Mouse (Mus musculus) intestine, embryonic 15.5 days (tissue): ENCODE results near the gene 1700025G04Rik. TPM values are rescaled to one million over a fixed set of nuclear protein-coding genes. Genes with fewer than 3 reads are reported as not detected.

Experiments
- ATAC-seq: fragments of 200-750 bp; cut with Nextera tagmentation; 2 replicates; pipeline ENCODE4 v1.8.0; 2017; ENCODE audit warnings: moderate TSS enrichment, moderate library complexity
- H3K27ac ChIP-seq: fragments of 300-500 bp; sonication (generic); 2 replicates; pipeline ENCODE4 v1.5.1; 2015; ENCODE audit warnings: mild to moderate bottlenecking, inconsistent platforms
- H3K27me3 ChIP-seq: fragments of 300-500 bp; sonication (generic); replicated peaks from 2 replicates; pipeline ENCODE4 v1.6.1; 2015; ENCODE audit warnings: inconsistent platforms
- H3K36me3 ChIP-seq: fragments of 300-500 bp; sonication (generic); 2 replicates; pipeline ENCODE4 v1.6.1; 2015; ENCODE audit warnings: inconsistent platforms
- H3K4me1 ChIP-seq: fragments of 300-500 bp; sonication (generic); replicated peaks from 2 replicates; pipeline ENCODE4 v1.6.1; 2015; ENCODE audit warnings: inconsistent platforms
- H3K4me2 ChIP-seq: fragments of 300-500 bp; sonication (generic); replicated peaks from 2 replicates; pipeline ENCODE4 v1.6.1; 2015; ENCODE audit warnings: mild to moderate bottlenecking, inconsistent platforms
- H3K4me3 ChIP-seq: fragments of 300-500 bp; sonication (generic); replicated peaks from 2 replicates; pipeline ENCODE4 v1.5.1; 2015; ENCODE audit warnings: inconsistent platforms
- H3K9ac ChIP-seq: fragments of 300-500 bp; sonication (generic); 2 replicates; pipeline ENCODE4 v1.6.1; 2015; ENCODE audit warnings: inconsistent platforms
- H3K9me3 ChIP-seq: fragments of 300-500 bp; sonication (generic); 2 replicates; pipeline ENCODE4 v1.6.1; 2016; ENCODE audit warnings: inconsistent platforms
- WGBS: fragments of 180-500 bp; shearing (Covaris S2); methylation state at CpG from one replicate; pipeline ENCODE4 v1.1.7; 2015; 5-methylcytosine and 5-hydroxymethylcytosine counted together
- polyA plus RNA-seq: library from polyadenylated mRNA; unstranded; fragments of >200 nt; fragmentation: Nextera tagmentation; extraction: Ambion mirVana; gene quantifications from 2 replicates; pipeline ENCODE4 v1.2.1, GENCODE M21; 2015

Gene 1700025G04Rik
- polyA plus RNA-seq, 1 experiment from 2014 or later: 31.1 TPM

DNA sequence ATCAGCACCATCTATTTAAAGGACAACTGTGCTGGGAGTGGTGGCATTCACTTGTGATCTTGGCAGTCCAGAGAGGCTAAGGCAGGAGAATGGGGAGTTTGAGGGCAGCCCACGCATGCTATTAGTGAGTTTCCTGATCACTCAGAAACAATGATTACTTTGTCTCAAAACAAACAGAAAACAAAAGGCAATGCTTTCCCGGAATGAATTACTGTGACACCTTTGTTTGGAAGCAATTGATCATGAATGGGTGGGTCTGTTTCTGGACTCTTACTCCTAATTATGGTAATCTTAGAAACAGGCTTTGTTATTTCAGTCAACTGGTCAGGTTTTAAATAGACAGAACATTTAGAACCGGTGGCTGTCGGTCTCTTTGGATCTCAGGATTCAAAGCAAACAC is 211.5 kb downstream of the 1700025G04Rik start:
- no peaks in the 10 kb centered on the region for H3K36me3 ChIP-seq
- no peak overlapping the region for H3K9ac ChIP-seq
- H3K4me3 ChIP-seq: no peak overlapping the region
- H3K4me2 ChIP-seq: no peak overlapping the region
- no peak for ATAC-seq
- H3K27ac ChIP-seq: no peak overlapping the region
- H3K4me1 ChIP-seq: no peaks in the 10 kb centered on the region
- no peaks in the 10 kb centered on the region for H3K9me3 ChIP-seq
- no peaks in the 10 kb centered on the region for H3K27me3 ChIP-seq
- 53% methylated on average over 4 of the region's 4 CpGs for WGBS

DNA sequence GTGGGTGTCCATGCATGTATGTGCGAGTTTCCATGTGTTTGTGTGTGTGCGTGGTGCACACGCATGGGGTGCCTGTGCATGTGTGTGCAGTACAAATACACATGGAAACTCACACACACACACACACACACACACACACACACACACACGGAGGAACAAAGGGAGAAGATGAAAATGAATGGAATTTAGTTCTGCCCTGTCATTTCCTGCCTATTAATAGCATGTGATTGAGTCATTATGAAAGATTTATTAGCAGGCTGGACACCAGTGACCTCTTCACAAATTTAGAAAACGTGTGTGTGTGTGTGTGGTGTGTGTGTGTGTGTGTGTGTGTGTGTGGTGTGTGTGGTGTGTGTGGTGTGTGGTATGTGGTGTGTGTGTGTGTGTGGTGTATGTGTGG is 217.0 kb downstream of the 1700025G04Rik start:
- 65% methylated on average over 5 of the region's 5 CpGs for WGBS
- Histone ChIP-seq H3K27ac (no peak overlapping the region), H3K4me2 (no peak overlapping the region), H3K9me3 (no peaks in the 10 kb centered on the region), H3K4me3 (no peak overlapping the region), H3K27me3 (no peaks in the 10 kb centered on the region), H3K36me3 (no peaks in the 10 kb centered on the region), H3K4me1 (no peaks in the 10 kb centered on the region), H3K9ac (no peak overlapping the region)
- ATAC-seq: no peak

DNA sequence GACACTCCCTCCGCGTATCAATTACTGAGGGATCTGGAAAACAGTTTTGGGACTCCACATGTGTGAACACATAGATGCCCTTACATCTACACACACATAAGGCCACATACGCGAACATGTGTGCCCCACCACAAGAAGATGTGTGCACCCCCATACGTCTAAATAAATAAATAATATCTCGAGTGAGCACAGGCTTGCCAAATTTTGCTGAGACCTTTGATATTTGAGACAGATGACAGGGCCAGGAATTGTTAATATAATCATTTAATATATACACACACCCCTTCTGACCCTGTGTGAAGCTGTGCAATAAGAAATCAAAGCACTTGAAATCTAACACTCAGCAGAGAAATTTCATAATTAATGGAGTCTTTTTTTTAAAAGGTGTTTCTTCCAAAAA is 225.6 kb downstream of the 1700025G04Rik start:
- no peak for ATAC-seq

DNA sequence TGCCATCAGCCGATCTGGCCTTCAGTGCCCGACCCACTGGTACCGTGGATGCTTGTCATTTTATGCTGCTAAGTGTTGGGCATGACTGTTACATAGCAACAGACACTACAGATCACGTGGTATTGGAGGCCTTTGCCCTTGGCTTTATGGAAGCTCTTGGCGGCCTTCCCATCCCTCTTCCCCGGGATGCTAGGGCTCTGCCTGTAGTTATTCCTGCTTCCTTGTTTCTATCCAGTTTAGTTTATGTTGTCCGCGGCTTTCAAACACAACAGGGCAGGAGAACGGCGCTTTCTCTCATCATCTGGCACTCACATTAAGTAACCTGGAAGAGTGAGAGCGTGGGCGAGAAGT is 226.2 kb downstream of the 1700025G04Rik start:
- H3K9ac ChIP-seq: no peak overlapping the region
- 0 out of 2 replicates have a peak, but pooled peaks cover 2% of the 10 kb centered on the region for H3K4me1 ChIP-seq
- H3K36me3 ChIP-seq: no peaks in the 10 kb centered on the region
- H3K4me2 ChIP-seq: no peak overlapping the region
- WGBS: 70% methylated on average over 12 of the region's 12 CpGs
- H3K27ac ChIP-seq: peak overlapping the region; percentile 54
- no peak for ATAC-seq
- no peak overlapping the region for H3K4me3 ChIP-seq
- H3K9me3 ChIP-seq: no peaks in the 10 kb centered on the region
- no peaks in the 10 kb centered on the region for H3K27me3 ChIP-seq

More for the DNA sequence above, 225.6 kb downstream of the 1700025G04Rik start:
- Histone ChIP-seq H3K4me1 (0 out of 2 replicates have a peak, but pooled peaks cover 2% of the 10 kb centered on the region), H3K4me2 (no peak overlapping the region), H3K9ac (no peak overlapping the region), H3K27ac (no peak overlapping the region), H3K27me3 (no peaks in the 10 kb centered on the region), H3K36me3 (no peaks in the 10 kb centered on the region), H3K4me3 (no peak overlapping the region), H3K9me3 (no peaks in the 10 kb centered on the region)
- 79% methylated on average over 6 of the region's 6 CpGs for WGBS

DNA sequence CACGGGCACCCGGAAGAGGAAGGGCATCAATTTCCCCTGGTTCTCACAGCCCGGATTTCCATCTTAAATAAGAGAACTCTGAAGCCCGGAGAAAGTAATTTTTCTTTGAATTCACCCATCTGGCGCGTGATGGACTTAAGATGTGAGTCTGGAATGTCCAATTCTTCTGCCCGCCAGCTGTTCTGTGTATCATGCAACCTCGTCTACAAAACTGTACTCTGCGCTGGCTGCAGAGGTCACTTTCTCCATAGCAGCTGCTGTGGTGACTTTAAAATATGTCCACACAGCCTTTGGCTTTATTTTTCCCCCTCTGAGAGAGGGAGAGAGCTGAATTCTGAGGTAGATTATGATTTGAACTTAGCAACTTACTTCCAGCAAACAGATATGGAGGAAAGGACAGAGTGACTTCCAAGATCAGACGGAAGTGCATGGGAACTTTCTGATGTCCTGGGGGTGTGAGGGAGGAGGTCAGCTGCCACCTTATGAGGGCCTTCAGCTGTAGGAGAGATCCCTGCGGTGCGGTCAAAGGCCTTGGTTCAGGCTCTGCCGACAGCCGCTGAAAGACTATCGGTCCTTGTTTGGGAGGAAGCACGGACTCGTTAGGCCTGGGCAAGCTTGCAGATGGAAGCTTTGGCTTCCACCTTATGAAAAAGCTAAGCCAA is 226.7 kb downstream of the 1700025G04Rik start:
- H3K27ac ChIP-seq: peak overlapping the region; percentile 54
- H3K9ac ChIP-seq: no peak overlapping the region
- H3K36me3 ChIP-seq: no peaks in the 10 kb centered on the region
- no peaks in the 10 kb centered on the region for H3K27me3 ChIP-seq
- no peak overlapping the region for H3K4me2 ChIP-seq
- H3K4me3 ChIP-seq: no peak overlapping the region
- WGBS: 56% methylated on average over 17 of the region's 17 CpGs
- ATAC-seq: no peak
- H3K9me3 ChIP-seq: no peaks in the 10 kb centered on the region
- H3K4me1 ChIP-seq: 0 out of 2 replicates have a peak, but pooled peaks cover 2% of the 10 kb centered on the region

DNA sequence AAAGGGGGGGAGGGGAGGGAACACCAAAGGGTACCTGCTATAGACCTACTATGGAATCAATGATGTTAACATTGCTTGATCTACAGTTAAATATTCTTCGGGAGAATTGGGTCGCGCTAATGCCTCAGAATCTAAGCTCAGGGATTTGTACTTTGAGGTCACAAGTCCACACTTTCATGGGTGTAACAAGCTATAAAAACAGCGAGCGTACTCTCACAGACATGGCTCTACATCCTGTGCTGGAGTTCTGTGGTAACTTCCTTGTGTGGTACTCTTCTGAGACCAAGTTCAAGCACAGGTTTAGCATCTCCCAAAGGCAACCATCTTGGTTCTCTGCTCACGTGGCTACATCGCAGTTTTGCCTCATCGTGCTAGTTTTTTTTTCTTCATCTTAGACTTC is 227.8 kb downstream of the 1700025G04Rik start:
- no peak overlapping the region for H3K9ac ChIP-seq
- H3K4me3 ChIP-seq: no peak overlapping the region
- 0 out of 2 replicates have a peak, but pooled peaks cover 2% of the 10 kb centered on the region for H3K4me1 ChIP-seq
- no peaks in the 10 kb centered on the region for H3K36me3 ChIP-seq
- no peaks in the 10 kb centered on the region for H3K27me3 ChIP-seq
- 89% methylated on average over 8 of the region's 8 CpGs for WGBS
- H3K27ac ChIP-seq: no peak overlapping the region
- no peak overlapping the region for H3K4me2 ChIP-seq
- H3K9me3 ChIP-seq: no peaks in the 10 kb centered on the region
- ATAC-seq: no peak

DNA sequence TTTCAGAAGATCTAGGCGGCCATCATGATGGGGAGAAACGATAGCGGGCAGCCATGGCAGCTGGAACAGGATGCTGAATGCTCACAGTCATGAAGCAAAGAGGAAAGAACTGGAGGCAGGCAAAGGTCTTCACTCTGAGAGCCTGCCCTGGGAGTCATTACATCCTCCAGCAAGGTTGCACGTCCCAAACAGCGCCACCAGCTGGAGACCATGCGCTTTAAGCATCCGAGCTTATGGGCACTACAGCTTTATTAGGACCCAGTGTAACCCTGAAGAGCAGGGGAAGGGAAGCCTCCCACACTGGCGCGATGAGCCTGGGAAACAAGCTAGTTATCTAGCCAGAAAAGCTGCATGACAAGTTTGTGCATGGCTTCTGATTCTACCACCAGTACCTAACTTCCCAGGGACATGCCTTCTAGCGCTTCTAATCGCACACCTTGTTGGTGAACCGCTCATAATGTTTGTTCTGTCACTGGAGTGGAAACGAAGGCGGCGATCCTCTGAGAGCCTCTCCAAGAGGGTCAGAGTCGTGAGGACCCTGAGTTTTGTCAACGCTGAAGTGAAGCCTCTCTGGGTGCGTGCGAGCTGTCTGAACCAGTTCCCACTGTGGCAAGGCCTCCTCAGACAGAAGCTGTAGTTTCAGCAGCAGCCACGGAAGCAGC is 228.5 kb downstream of the 1700025G04Rik start:
- no peak overlapping the region for H3K4me2 ChIP-seq
- no peaks in the 10 kb centered on the region for H3K9me3 ChIP-seq
- no peak for ATAC-seq
- H3K27ac ChIP-seq: no peak overlapping the region
- WGBS: 62% methylated on average over 20 of the region's 20 CpGs
- H3K36me3 ChIP-seq: no peaks in the 10 kb centered on the region
- no peak overlapping the region for H3K4me3 ChIP-seq
- 0 out of 2 replicates have a peak, but pooled peaks cover 2% of the 10 kb centered on the region for H3K4me1 ChIP-seq
- H3K27me3 ChIP-seq: no peaks in the 10 kb centered on the region
- no peak overlapping the region for H3K9ac ChIP-seq

DNA sequence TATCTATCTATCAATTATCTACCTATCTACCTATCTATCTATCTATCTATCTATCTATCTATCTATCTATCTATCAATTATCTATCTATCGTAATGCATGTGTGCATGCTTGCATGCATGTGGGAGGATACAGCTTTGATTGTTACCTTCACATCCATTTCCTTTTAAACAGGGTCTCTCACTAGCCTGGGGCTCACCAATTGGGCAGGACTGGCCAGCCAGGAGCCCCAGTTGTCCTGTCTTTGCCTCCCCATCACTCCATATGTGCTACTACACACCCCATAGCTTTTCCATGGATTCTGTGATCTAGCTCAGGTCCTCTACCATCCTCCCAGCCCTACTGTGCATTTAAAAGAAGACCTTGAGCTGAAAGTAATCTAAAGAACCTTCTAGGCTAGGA is 231.5 kb downstream of the 1700025G04Rik start:
- Histone ChIP-seq H3K27ac (no peak overlapping the region), H3K27me3 (no peaks in the 10 kb centered on the region), H3K36me3 (no peaks in the 10 kb centered on the region), H3K4me3 (no peak overlapping the region), H3K4me1 (no peaks in the 10 kb centered on the region), H3K4me2 (no peak overlapping the region), H3K9ac (no peak overlapping the region), H3K9me3 (no peaks in the 10 kb centered on the region)
- no peak for ATAC-seq
- 100% methylated on average over 1 of the region's 1 CpGs for WGBS

DNA sequence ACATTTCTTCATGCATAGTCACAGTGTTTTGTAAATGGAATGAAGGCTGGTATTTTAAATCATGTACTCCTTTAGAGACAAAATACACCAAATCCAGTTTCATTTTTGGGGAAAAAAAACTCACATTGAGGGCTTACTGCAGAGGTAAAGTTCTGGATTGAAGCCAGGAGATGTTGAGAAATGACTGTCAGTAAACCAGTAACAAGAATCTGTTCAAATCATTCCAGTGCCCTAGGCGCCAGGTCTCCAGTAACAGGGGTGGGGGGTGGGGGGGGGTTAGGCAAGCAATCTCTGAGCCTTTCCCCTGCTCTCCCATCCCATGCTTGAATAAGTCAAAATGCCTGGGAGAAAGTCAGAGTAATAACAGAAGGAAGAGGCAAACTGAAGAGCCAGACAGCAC is 234.4 kb downstream of the 1700025G04Rik start:
- WGBS: 48% methylated on average over 1 of the region's 1 CpGs
- no peak overlapping the region for H3K27ac ChIP-seq
- H3K4me3 ChIP-seq: no peak overlapping the region
- no peaks in the 10 kb centered on the region for H3K36me3 ChIP-seq
- H3K27me3 ChIP-seq: no peaks in the 10 kb centered on the region
- no peaks in the 10 kb centered on the region for H3K9me3 ChIP-seq
- H3K4me1 ChIP-seq: no peaks in the 10 kb centered on the region
- no peak overlapping the region for H3K4me2 ChIP-seq
- no peak for ATAC-seq
- no peak overlapping the region for H3K9ac ChIP-seq

DNA sequence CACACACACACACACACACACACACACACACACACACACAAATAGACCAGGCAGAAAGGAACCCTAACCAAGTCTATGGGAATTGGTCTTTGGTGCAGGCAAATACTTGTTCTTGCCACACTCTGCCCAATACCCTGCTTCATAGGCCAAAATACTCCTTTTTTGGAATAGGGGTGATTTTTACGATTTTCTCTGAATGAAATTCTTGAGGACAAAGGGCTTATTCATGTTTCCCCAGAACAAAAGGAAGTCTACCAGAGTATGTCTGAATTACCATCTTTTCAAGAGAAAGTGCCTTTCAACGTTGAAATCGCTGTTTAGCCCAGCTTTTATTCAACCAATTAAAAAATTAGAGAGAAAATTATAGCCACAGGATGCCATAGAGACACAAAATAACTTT is 237.9 kb downstream of the 1700025G04Rik start:
- Histone ChIP-seq H3K27me3 (no peaks in the 10 kb centered on the region), H3K4me1 (no peaks in the 10 kb centered on the region), H3K27ac (no peak overlapping the region), H3K9me3 (no peaks in the 10 kb centered on the region), H3K9ac (no peak overlapping the region), H3K36me3 (no peaks in the 10 kb centered on the region), H3K4me2 (no peak overlapping the region), H3K4me3 (no peak overlapping the region)
- no peak for ATAC-seq
- WGBS: 78% methylated on average over 3 of the region's 3 CpGs

DNA sequence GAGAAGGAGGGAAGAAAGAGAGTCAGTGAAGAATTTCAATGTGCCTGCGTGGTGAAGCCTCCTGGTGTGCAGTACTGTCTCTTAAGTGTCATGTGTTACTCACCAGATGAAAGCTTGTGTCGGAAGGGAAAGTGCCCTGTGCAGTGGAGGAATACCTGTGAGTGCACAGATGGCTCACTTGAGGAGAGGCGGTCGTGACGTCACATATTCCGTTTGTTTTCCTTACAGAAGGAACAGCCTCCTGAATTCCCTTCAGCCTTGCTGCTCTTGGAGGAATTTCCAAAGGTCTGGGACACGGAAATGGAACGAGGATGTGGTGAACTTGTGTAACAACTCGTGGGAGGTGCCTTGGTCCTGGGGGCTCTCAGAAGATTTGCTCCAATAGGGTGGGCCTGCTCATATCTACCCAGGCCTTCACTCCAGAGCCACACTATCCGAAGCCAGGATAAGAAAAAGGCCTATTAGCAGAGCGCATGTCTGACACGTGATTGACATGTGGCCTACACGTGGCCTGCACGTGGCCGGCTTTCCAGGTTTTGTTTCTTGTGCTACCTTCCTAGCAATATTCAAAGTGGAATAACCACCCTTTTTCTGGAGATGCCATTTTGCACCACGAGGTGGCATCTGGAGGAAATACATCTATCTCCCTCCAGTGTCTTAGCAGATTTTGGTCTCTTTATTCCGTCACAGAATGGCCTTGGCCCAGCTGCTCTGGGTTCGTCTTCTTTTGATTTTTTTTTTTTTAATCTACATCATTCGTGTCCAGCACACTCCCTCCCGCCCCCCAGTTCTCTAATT is 238.7 kb downstream of the 1700025G04Rik start:
- no peaks in the 10 kb centered on the region for H3K27me3 ChIP-seq
- no peak overlapping the region for H3K4me2 ChIP-seq
- no peak for ATAC-seq
- no peaks in the 10 kb centered on the region for H3K36me3 ChIP-seq
- H3K4me1 ChIP-seq: no peaks in the 10 kb centered on the region
- H3K4me3 ChIP-seq: no peak overlapping the region
- H3K9ac ChIP-seq: no peak overlapping the region
- no peak overlapping the region for H3K27ac ChIP-seq
- H3K9me3 ChIP-seq: no peaks in the 10 kb centered on the region
- WGBS: 88% methylated on average over 20 of the region's 20 CpGs

DNA sequence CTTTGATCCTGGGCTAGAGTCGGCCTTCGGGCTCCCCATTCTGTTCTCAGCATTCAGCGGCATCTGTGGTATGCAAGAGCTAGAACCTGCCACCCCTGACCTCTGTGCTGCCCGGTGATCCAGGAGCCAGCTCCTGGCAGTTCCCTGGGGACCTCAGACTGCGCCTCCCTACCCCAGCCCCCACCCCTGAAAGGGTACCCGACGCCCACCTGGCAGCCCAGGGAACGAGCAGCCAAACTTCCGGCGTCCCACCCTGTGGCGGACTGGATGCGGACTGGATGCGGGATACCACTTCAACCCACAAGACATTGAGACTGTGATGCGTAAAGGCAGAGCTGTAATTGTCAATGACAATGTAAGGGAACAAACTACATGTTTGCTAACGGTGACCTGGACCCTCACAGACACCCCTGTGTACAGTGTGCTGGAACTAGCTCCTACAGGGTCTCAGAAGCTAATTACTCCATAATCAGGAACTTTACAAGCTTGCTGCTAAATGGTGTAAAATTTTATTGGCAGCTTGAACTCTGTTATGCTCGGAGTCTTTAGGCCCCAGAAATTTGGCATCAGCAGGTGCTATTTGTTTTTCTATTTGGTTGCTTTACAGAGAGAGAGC is 239.8 kb downstream of the 1700025G04Rik start:
- Histone ChIP-seq H3K4me1 (no peaks in the 10 kb centered on the region), H3K4me2 (no peak overlapping the region), H3K4me3 (no peak overlapping the region), H3K27ac (no peak overlapping the region), H3K27me3 (no peaks in the 10 kb centered on the region), H3K9me3 (no peaks in the 10 kb centered on the region), H3K9ac (no peak overlapping the region), H3K36me3 (no peaks in the 10 kb centered on the region)
- 80% methylated on average over 16 of the region's 16 CpGs for WGBS
- no peak for ATAC-seq
